Mouse (Mus musculus): ENCODE measurements around the gene Ttc3. TPM values are rescaled to one million over a fixed set of nuclear protein-coding genes. Genes with fewer than 3 reads are reported as not detected.
A peak's percentile ranks its signal among the peaks of the same experiment; 100 is the strongest.

The Ttc3 gene
- polyA plus RNA-seq, 1 experiment from 2014 or later: 60.3 TPM

- H3K9me3 ChIP-seq (ENCODE audit: control insufficient read depth, low read length): no peaks in the 10 kb centered on the region
- no peak overlapping the region for H3K9ac ChIP-seq (ENCODE audit: low read length)
- H3K36me3 ChIP-seq (ENCODE audit: control insufficient read depth, insufficient read depth, low read length): no peaks in the 10 kb centered on the region
- H3K27ac ChIP-seq (replicated peaks): no peak overlapping the region
- TF ChIP-seq CTCF (IDR thresholded peaks at IDR 0.05; ENCODE audit: low read depth) (no peak), EP300 (optimal IDR thresholded peaks at IDR 0.05) (no peak)
- ATAC-seq (ENCODE audit: low FRiP score, low TSS enrichment) (no peak), DNase-seq (ENCODE audit: low spot score) (no peak)
- H3K4me1 ChIP-seq (replicated peaks; ENCODE audit: control insufficient read depth, insufficient read depth): no peaks in the 10 kb centered on the region
- no peak overlapping the region for H3K4me2 ChIP-seq (replicated peaks; ENCODE audit: low read depth)
- H3K27me3 ChIP-seq (ENCODE audit: control insufficient read depth, insufficient read depth, low read length): no peaks in the 10 kb centered on the region
- H3K4me3 ChIP-seq (ENCODE audit: low read depth, low read length): no peak overlapping the region
- 70% methylated on average over 3 of the region's 3 CpGs for WGBS
Measured at GRCm38 (mm10) chr16:94365435-94365834, 5.0 kb upstream of the Ttc3 start.

DNA sequence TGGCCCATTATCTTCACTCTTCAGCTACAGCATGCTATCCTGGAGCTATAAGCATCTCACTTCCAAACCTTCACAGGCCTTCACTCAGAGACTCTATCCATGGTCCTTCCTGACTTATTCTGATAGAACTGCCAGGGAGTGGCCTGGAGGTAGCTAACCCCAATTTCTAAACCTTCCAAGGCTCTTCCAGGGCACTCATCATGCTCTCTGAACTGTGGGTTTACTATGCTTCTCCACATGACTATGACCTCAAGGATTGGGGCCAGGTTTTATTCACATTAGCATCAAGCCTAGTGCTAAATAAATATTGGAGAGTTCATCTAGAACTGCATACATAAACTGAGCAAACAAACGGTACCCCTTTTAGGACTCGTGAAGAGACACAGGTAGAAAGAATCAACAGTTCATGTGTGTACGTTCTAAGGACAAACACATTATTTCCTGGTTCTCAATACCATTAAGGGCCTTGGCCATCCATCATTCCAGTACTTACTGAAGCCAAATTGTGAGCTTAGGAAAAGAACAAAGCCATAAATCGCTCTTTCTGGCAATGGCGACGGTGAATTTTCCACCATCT, 734 bp upstream of the Ttc3 start:
- ATAC-seq (ENCODE audit: low FRiP score, low TSS enrichment): peak; percentile 1; the same call in 1 of the 2 replicates

DNA sequence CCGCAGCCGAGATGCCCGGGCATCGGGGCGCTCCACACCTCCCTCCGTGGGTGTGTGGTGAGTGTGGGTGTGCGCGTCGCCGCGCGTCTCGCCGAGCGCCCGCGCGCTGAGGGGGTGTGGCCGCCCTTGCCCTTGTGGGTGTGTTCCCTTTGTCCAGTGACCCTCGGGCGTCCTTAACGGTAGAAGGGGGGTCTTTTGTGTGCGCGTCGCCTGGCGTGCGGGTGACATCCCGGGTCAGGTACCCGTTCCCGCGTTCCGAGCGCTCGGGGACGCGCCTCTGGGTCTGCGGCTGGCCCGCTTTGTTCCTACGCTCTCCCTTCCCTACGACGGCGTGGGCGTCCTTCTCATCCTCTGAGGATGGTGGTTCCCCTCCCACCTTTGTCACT, 490 bp downstream of the Ttc3 start:
- 0% methylated on average over 22 of the region's 43 CpGs for WGBS
- Histone ChIP-seq H3K36me3 (ENCODE audit: control insufficient read depth, insufficient read depth, low read length) (no peaks in the 10 kb centered on the region), H3K27ac (replicated peaks) (peak overlapping the region; percentile 98), H3K4me2 (replicated peaks; ENCODE audit: low read depth) (peak overlapping the region; percentile 86), H3K4me1 (replicated peaks; ENCODE audit: control insufficient read depth, insufficient read depth) (0 out of 2 replicates have a peak, but pooled peaks cover 3% of the 10 kb centered on the region), H3K4me3 (ENCODE audit: low read depth, low read length) (peak overlapping the region; percentile 91), H3K9ac (ENCODE audit: low read length) (peak overlapping the region; percentile 91), H3K27me3 (ENCODE audit: control insufficient read depth, insufficient read depth, low read length) (no peaks in the 10 kb centered on the region), H3K9me3 (ENCODE audit: control insufficient read depth, low read length) (no peaks in the 10 kb centered on the region)
- TF ChIP-seq CTCF (IDR thresholded peaks at IDR 0.05; ENCODE audit: low read depth) (no peak), EP300 (optimal IDR thresholded peaks at IDR 0.05) (no peak)
- ATAC-seq (ENCODE audit: low FRiP score, low TSS enrichment) (peak; percentile 88), DNase-seq (ENCODE audit: low spot score) (peak; percentile 88)

More for the DNA sequence above, 734 bp upstream of the Ttc3 start:
- H3K4me2 ChIP-seq (replicated peaks; ENCODE audit: low read depth): peak overlapping the region; percentile 86
- no peak for DNase-seq (ENCODE audit: low spot score)
- H3K4me3 ChIP-seq (ENCODE audit: low read depth, low read length): peak overlapping the region; percentile 91
- 0 out of 2 replicates have a peak, but pooled peaks cover under 1% of the 10 kb centered on the region for H3K4me1 ChIP-seq (replicated peaks; ENCODE audit: control insufficient read depth, insufficient read depth)
- H3K27me3 ChIP-seq (ENCODE audit: control insufficient read depth, insufficient read depth, low read length): no peaks in the 10 kb centered on the region
- no peaks in the 10 kb centered on the region for H3K9me3 ChIP-seq (ENCODE audit: control insufficient read depth, low read length)
- peak overlapping the region; percentile 91 for H3K9ac ChIP-seq (ENCODE audit: low read length)
- 4% methylated on average over 6 of the region's 6 CpGs for WGBS
- H3K27ac ChIP-seq (replicated peaks): peak overlapping the region; percentile 98
- no peaks in the 10 kb centered on the region for H3K36me3 ChIP-seq (ENCODE audit: control insufficient read depth, insufficient read depth, low read length)
- no peak for TF ChIP-seq CTCF (IDR thresholded peaks at IDR 0.05; ENCODE audit: low read depth)
- TF ChIP-seq EP300 (optimal IDR thresholded peaks at IDR 0.05): no peak

GRCm38 (mm10) chr16:94371301-94371931, 998 bp downstream of the Ttc3 start, which contains the start of gene Pigp:
Gene Pigp, minus strand, starts transcription at chr16:94371842.
- WGBS: 0% methylated on average over 20 of the region's 43 CpGs

DNA sequence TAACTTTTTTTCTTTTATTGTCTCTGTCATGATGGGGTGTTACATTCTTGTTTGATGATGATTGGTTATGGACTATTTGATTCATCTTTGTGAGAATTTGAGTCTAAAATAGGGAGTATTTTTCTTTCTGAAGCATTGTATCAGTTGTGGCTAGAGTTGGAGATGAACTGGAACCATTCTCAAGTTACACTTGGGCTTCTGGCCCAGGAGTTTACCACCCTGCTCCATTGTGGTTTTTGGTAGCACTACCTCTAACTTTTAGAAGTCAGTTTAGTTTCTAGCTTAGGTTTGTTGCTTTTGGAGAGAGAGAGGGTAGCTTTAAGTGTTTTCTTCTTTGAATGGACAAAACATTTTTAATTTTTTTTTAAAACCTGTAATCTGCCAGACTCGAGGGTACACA, 9.0 kb downstream of the Ttc3 start:
- Histone ChIP-seq H3K9ac (ENCODE audit: low read length) (no peak overlapping the region), H3K4me3 (ENCODE audit: low read depth, low read length) (no peak overlapping the region), H3K36me3 (ENCODE audit: control insufficient read depth, insufficient read depth, low read length) (no peaks in the 10 kb centered on the region), H3K9me3 (ENCODE audit: control insufficient read depth, low read length) (no peaks in the 10 kb centered on the region), H3K27ac (replicated peaks) (no peak overlapping the region), H3K4me1 (replicated peaks; ENCODE audit: control insufficient read depth, insufficient read depth) (0 out of 2 replicates have a peak, but pooled peaks cover 3% of the 10 kb centered on the region), H3K27me3 (ENCODE audit: control insufficient read depth, insufficient read depth, low read length) (no peaks in the 10 kb centered on the region), H3K4me2 (replicated peaks; ENCODE audit: low read depth) (no peak overlapping the region)
- ATAC-seq (ENCODE audit: low FRiP score, low TSS enrichment): no peak
- DNase-seq (ENCODE audit: low spot score): no peak
- WGBS: 51% methylated on average over 1 of the region's 1 CpGs
- no peak for TF ChIP-seq CTCF (IDR thresholded peaks at IDR 0.05; ENCODE audit: low read depth)
- no peak for TF ChIP-seq EP300 (optimal IDR thresholded peaks at IDR 0.05)

More at GRCm38 (mm10) chr16:94371301-94371931, 998 bp downstream of the Ttc3 start, which contains the start of gene Pigp:
- Histone ChIP-seq H3K27me3 (ENCODE audit: control insufficient read depth, insufficient read depth, low read length) (no peaks in the 10 kb centered on the region), H3K4me1 (replicated peaks; ENCODE audit: control insufficient read depth, insufficient read depth) (0 out of 2 replicates have a peak, but pooled peaks cover 3% of the 10 kb centered on the region), H3K4me2 (replicated peaks; ENCODE audit: low read depth) (peak within 1 kb of the TSS; percentile 86), H3K4me3 (ENCODE audit: low read depth, low read length) (peak within 1 kb of the TSS; percentile 91), H3K9ac (ENCODE audit: low read length) (peak within 1 kb of the TSS; percentile 91), H3K27ac (replicated peaks) (peak within 1 kb of the TSS; percentile 98), H3K9me3 (ENCODE audit: control insufficient read depth, low read length) (no peaks in the 10 kb centered on the region), H3K36me3 (ENCODE audit: control insufficient read depth, insufficient read depth, low read length) (no peaks in the 10 kb centered on the region)
- ATAC-seq (ENCODE audit: low FRiP score, low TSS enrichment) (peak; percentile 76), DNase-seq (ENCODE audit: low spot score) (peak; percentile 81)
- TF ChIP-seq CTCF (IDR thresholded peaks at IDR 0.05; ENCODE audit: low read depth) (peak; percentile 45), EP300 (optimal IDR thresholded peaks at IDR 0.05) (no peak)

- Histone ChIP-seq H3K9me3 (ENCODE audit: control insufficient read depth, low read length) (no peaks in the 10 kb centered on the region), H3K9ac (ENCODE audit: low read length) (no peak overlapping the region), H3K4me3 (ENCODE audit: low read depth, low read length) (no peak overlapping the region), H3K36me3 (ENCODE audit: control insufficient read depth, insufficient read depth, low read length) (no peaks in the 10 kb centered on the region), H3K4me1 (replicated peaks; ENCODE audit: control insufficient read depth, insufficient read depth) (no peaks in the 10 kb centered on the region), H3K27ac (replicated peaks) (no peak overlapping the region), H3K27me3 (ENCODE audit: control insufficient read depth, insufficient read depth, low read length) (no peaks in the 10 kb centered on the region), H3K4me2 (replicated peaks; ENCODE audit: low read depth) (no peak overlapping the region)
- DNase-seq (ENCODE audit: low spot score) (no peak), ATAC-seq (ENCODE audit: low FRiP score, low TSS enrichment) (no peak)
- 95% methylated on average over 3 of the region's 3 CpGs for whole genome bisulfite sequencing
- TF ChIP-seq EP300 (optimal IDR thresholded peaks at IDR 0.05): no peak
Measured at GRCm38 (mm10) chr16:94383277-94383676, 12.9 kb downstream of the Ttc3 start.
